Mouse (Mus musculus) ZHBTc4 (cell line): ENCODE results near the gene Ccdc92b.

Experiments used
- DNase-seq: peaks from one replicate; pipeline ENCODE4 v3.0.0-alpha.2; 2011; ENCODE audit warnings: low read depth, low spot score

The Ccdc92b gene

GRCm38 (mm10) chr11:74619201-74619955 is at the start of gene Ccdc92b:
Ccdc92b (plus strand) TSS chr11:74619605.
- DNase-seq: peak; percentile 87

- DNase-seq: no peak
Observed at GRCm38 (mm10) chr11:74569735-74570134, 49.7 kb upstream of the Ccdc92b start.

GRCm38 (mm10) chr11:74572459-74573061 is 46.8 kb upstream of the Ccdc92b start:
- DNase-seq: no peak

GRCm38 (mm10) chr11:74574768-74575434 is 44.5 kb upstream of the Ccdc92b start:
- DNase-seq: no peak

GRCm38 (mm10) chr11:74575940-74576339 is 43.5 kb upstream of the Ccdc92b start:
- no peak for DNase-seq

GRCm38 (mm10) chr11:74577068-74577467 is 42.3 kb upstream of the Ccdc92b start:
- DNase-seq: no peak

GRCm38 (mm10) chr11:74581333-74581732 is 38.1 kb upstream of the Ccdc92b start:
- DNase-seq: peak; percentile 59

- no peak for DNase-seq
Observed at GRCm38 (mm10) chr11:74582464-74582863, 36.9 kb upstream of the Ccdc92b start.

GRCm38 (mm10) chr11:74583824-74584349 is 35.5 kb upstream of the Ccdc92b start:
- no peak for DNase-seq

GRCm38 (mm10) chr11:74584946-74585723 is 34.3 kb upstream of the Ccdc92b start:
- DNase-seq: peak; percentile 71

- no peak for DNase-seq
Observed at GRCm38 (mm10) chr11:74586401-74586800, 33.0 kb upstream of the Ccdc92b start.

- peak; percentile 67 for DNase-seq
Observed at GRCm38 (mm10) chr11:74589401-74590238, 29.8 kb upstream of the Ccdc92b start.

- DNase-seq: no peak
Observed at GRCm38 (mm10) chr11:74590239-74590596, 29.2 kb upstream of the Ccdc92b start.

GRCm38 (mm10) chr11:74590691-74591090 is 28.7 kb upstream of the Ccdc92b start:
- DNase-seq: peak; percentile 9

- DNase-seq: no peak
Observed at GRCm38 (mm10) chr11:74592246-74592645, 27.2 kb upstream of the Ccdc92b start.

GRCm38 (mm10) chr11:74597283-74597989 is 22.0 kb upstream of the Ccdc92b start:
- DNase-seq: no peak

- DNase-seq: peak; percentile 57
Observed at GRCm38 (mm10) chr11:74597990-74598337, 21.4 kb upstream of the Ccdc92b start.

- no peak for DNase-seq
Observed at GRCm38 (mm10) chr11:74602286-74602685, 17.1 kb upstream of the Ccdc92b start.

- peak; percentile 71 for DNase-seq
Observed at GRCm38 (mm10) chr11:74610068-74610467, 9.3 kb upstream of the Ccdc92b start.

- DNase-seq: peak; percentile 24
Observed at GRCm38 (mm10) chr11:74610545-74611176, 8.7 kb upstream of the Ccdc92b start, which contains the start of gene Rap1gap2. Rap1gap2 (minus strand) TSS chr11:74610915.
